Mouse (Mus musculus): ENCODE data around the gene Mrps33. TPM values are rescaled to one million over a fixed set of nuclear protein-coding genes. Genes with fewer than 3 reads are reported as not detected.

The Mrps33 gene
- total RNA-seq (2023) = 39.7 TPM

DNA sequence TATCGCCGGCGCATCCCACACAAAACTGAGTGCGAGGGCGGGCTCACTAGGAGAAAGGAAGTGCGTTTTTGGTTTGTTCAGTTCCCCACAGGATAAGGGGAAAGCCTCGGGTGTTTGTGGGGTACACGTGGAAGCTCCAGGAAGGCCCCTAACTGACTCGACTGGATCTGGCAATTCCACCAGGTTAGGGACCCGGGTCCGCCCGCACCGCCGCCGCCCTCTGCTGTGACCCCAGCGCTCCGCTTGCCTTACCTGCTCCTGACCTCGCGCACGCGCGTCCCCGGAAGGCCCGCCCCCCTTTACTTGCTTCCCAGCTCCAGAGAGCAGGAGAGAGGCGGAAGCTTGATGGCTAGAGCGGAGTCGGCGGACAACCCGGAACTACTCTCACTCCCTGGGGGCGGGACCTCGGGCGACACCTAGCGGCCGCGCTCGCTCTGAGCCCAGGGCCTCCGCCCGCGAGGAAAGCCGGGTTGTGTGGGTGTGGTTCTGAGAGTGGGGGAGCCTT is at the start of gene Mrps33:
Mrps33 (minus strand) TSS at position 377 of the 505 bp plus-strand sequence.

Other genes with a start within 250 kb of the Mrps33 start
- gene Adck2, start 237.1 kb downstream of the Mrps33 start, total RNA-seq (2023) = 40.4 TPM
- not detected for gene Gm42420, start 225.2 kb downstream of the Mrps33 start, total RNA-seq (2023)
- gene Ndufb2, start 218.4 kb downstream of the Mrps33 start, total RNA-seq (2023) = 44.8 TPM
- gene Braf, start 85.5 kb downstream of the Mrps33 start, total RNA-seq (2023) = 30.4 TPM
- gene Tmem178b, start 62.3 kb upstream of the Mrps33 start, total RNA-seq (2023) = 0.24 TPM

All from CD4-positive naive resting alpha-beta T cell, adult 57 days (primary cell).